Mouse (Mus musculus) embryo, embryonic 10.5 days (tissue): ENCODE measurements around the gene Kremen1.

ENCODE experiments used
- DNase-seq: peaks from one replicate; pipeline ENCODE4 v3.0.0-alpha.2; 2015; ENCODE audit warnings: low spot score

Kremen1 gene

GRCm38 (mm10) chr11:5261508-5262392 is at the start of gene Kremen1:
Gene Kremen1, minus strand, starts transcription at chr11:5261558.
- DNase-seq = peak; percentile 90

- DNase-seq = no peak
Observed at GRCm38 (mm10) chr11:5307024-5307905, 45.9 kb upstream of the Kremen1 start.

GRCm38 (mm10) chr11:5306017-5306416 is 44.7 kb upstream of the Kremen1 start:
- no peak for DNase-seq

GRCm38 (mm10) chr11:5304526-5304925 is 43.2 kb upstream of the Kremen1 start:
- no peak for DNase-seq

GRCm38 (mm10) chr11:5298007-5298372 is 36.6 kb upstream of the Kremen1 start:
- peak; percentile 9 for DNase-seq

- DNase-seq = peak; percentile 71
Observed at GRCm38 (mm10) chr11:5297148-5298006, 36.0 kb upstream of the Kremen1 start.

- no peak for DNase-seq
Observed at GRCm38 (mm10) chr11:5296576-5297115, 35.3 kb upstream of the Kremen1 start.

GRCm38 (mm10) chr11:5294805-5295204 is 33.4 kb upstream of the Kremen1 start:
- no peak for DNase-seq

- DNase-seq = peak; percentile 84
Observed at GRCm38 (mm10) chr11:5290691-5291090, 29.3 kb upstream of the Kremen1 start.

- no peak for DNase-seq
Observed at GRCm38 (mm10) chr11:5289826-5290580, 28.6 kb upstream of the Kremen1 start.

- DNase-seq = no peak
Observed at GRCm38 (mm10) chr11:5283987-5284386, 22.6 kb upstream of the Kremen1 start.

- no peak for DNase-seq
Observed at GRCm38 (mm10) chr11:5280932-5281331, 19.6 kb upstream of the Kremen1 start.

- no peak for DNase-seq
Observed at GRCm38 (mm10) chr11:5278463-5278862, 17.1 kb upstream of the Kremen1 start.

- DNase-seq = no peak
Observed at GRCm38 (mm10) chr11:5277307-5277971, 16.1 kb upstream of the Kremen1 start.

GRCm38 (mm10) chr11:5275216-5275615 is 13.9 kb upstream of the Kremen1 start:
- DNase-seq = no peak

- no peak for DNase-seq
Observed at GRCm38 (mm10) chr11:5272536-5273234, 11.3 kb upstream of the Kremen1 start.

- DNase-seq = no peak
Observed at GRCm38 (mm10) chr11:5272066-5272360, 10.7 kb upstream of the Kremen1 start.

GRCm38 (mm10) chr11:5271274-5272065 is 10.1 kb upstream of the Kremen1 start:
- DNase-seq = no peak

- no peak for DNase-seq
Observed at GRCm38 (mm10) chr11:5269846-5270461, 8.6 kb upstream of the Kremen1 start.
